In the genomic region with DNA sequence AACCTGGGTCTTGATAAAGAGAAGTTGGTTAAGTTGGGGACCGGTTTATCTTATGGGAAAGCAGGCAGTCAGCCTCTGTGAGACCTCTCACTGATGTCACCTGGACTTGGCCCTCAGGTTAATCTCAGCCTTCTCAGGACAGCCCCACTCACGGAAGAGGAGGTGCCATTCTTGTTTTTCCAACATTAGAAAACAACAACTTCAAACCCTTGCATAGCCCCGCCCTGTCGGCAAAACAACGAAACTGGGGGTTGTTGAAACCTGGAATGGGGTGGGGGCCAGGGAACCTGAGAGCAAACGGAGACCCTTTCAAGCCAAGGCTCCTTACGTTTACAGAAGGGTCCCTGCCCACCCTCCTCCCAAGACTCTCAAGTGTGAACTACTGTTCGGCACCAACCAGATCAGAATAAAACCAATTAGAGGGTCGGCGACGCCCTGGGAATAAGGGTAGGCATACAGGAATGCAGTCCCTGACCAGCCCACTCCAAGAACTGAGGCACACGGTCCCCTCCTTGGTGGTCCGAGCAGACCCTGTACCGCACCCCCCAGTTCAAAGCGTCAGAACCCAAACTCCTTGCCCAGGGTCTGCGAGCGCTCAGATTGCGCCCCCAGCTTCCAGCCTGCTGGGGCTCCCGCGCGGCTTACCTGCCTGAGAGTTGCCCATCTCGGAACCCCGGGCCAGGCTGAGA, we compare ENCODE assay signal across 8 mouse cellular contexts. TPM values are rescaled to one million over a fixed set of nuclear protein-coding genes. Genes with fewer than 3 reads are reported as not detected.
DNase-seq lines count a peak whose midpoint lies in the region; TF ChIP-seq lines count a peak whose summit lies in the region.

No protein-coding gene starts in this region.

- TF ChIP-seq EP300 in heart, adult 2 months (IDR thresholded peaks at IDR 0.05; ENCODE audit: insufficient read depth, low read depth, low read length): no peak

- DNase-seq in heart, adult 2 months: no peak
- no peak for DNase-seq in heart, adult 18-20 months
- peak; percentile 15 for DNase-seq in embryo, embryonic 9.5 days (ENCODE audit: extremely low spot score)
- DNase-seq in kidney, adult 11 months: peak; percentile 78
- DNase-seq in lung, postnatal 10 days: peak; percentile 34
- no peak for DNase-seq in left cerebral cortex, postnatal 10 days (ENCODE audit: extremely low spot score in 1 of 2, low spot score in 2 of 2)
- DNase-seq in left cerebral cortex, postnatal 36 days (ENCODE audit: low spot score in 2 of 2): no peak
- no peak for DNase-seq in adrenal gland, postnatal 10 days

- H3K4me3 ChIP-seq in heart, adult 2 months: peak overlapping the region; percentile 71

- no peak overlapping the region for H3K27ac ChIP-seq in heart, adult 2 months

- no peak for TF ChIP-seq CTCF in heart, adult 2 months (IDR thresholded peaks at IDR 0.05)

- H3K4me1 ChIP-seq in heart, adult 2 months (ENCODE audit: control insufficient read depth, insufficient read depth, low read length): no peaks in the 10 kb centered on the region

- intact Hi-C loops in heart, adult 2 months (cut with DNase I): no loop called here
- intact Hi-C loops in left cerebral cortex, postnatal 10 days (cut with DNase I): no loop called here
- intact Hi-C loops in left cerebral cortex, postnatal 36 days (cut with DNase I): no loop called here

- H3K79me2 ChIP-seq in heart, adult 2 months (replicated peaks; ENCODE audit: control insufficient read depth, insufficient read depth, low read length): no peaks in the 10 kb centered on the region

- H3K36me3 ChIP-seq in heart, adult 2 months (ENCODE audit: control insufficient read depth, insufficient read depth, low read length): no peaks in the 10 kb centered on the region

- no peak for TF ChIP-seq POLR2A in heart, adult 2 months (IDR thresholded peaks at IDR 0.05; ENCODE audit: insufficient read depth, low read depth, low read length)

- 12% methylated on average over 23 of the region's 23 CpGs for WGBS in heart, adult 2 months

- 0 out of 2 replicates have a peak overlapping the region, but pooled peaks have one; percentile 20 for H3K9ac ChIP-seq in heart, adult 2 months (ENCODE audit: low read depth, low read length)

- no peaks in the 10 kb centered on the region for H3K27me3 ChIP-seq in heart, adult 2 months (ENCODE audit: control insufficient read depth, insufficient read depth, low read length)

RNA-seq across cellular contexts. Expression of a gene that starts 0.5 kb away (rescaled TPM):
- 1 to 10 TPM; 6.3 to 8.2 TPM for total RNA-seq in heart, adult 2 months (2021)
- 5.5 and 7.7 TPM in 2 replicates for polyA plus RNA-seq in heart, adult 2 months (2012; rRNA removed)
- 1 to 10 TPM; 6.4 to 8.6 TPM for total RNA-seq in heart, adult 18-20 months (2021)
- 1 to 10 TPM; 1.1 to 2.2 TPM for total RNA-seq in left cerebral cortex, postnatal 10 days (2021)
- 1 to 10 TPM; 6.5 to 9.4 TPM for total RNA-seq in left cerebral cortex, postnatal 36 days (2021)
- total RNA-seq in adrenal gland, postnatal 10 days (2021): 10 to 100 TPM in 1 of 2 experiments, 1 to 10 TPM in 1; 10.0 to 11.1 TPM

RNA-seq across cellular contexts. Expression of a gene that starts 23.1 kb away (rescaled TPM):
- 10 to 100 TPM; 39.4 to 44.2 TPM for total RNA-seq in heart, adult 2 months (2021)
- polyA plus RNA-seq in heart, adult 2 months (2012; rRNA removed): 19.5 and 35.6 TPM in 2 replicates
- total RNA-seq in heart, adult 18-20 months (2021): 10 to 100 TPM; 43.1 to 46.0 TPM
- 10 to 100 TPM; 80.0 to 83.7 TPM for total RNA-seq in left cerebral cortex, postnatal 10 days (2021)
- 10 to 100 TPM; 58.2 to 59.3 TPM for total RNA-seq in left cerebral cortex, postnatal 36 days (2021)
- 10 to 100 TPM; 85.1 to 90.9 TPM for total RNA-seq in adrenal gland, postnatal 10 days (2021)

RNA-seq across cellular contexts. Expression of a gene that starts 37.6 kb away (rescaled TPM):
- total RNA-seq in heart, adult 2 months (2021): 100 to 1,000 TPM; 229 to 279 TPM
- polyA plus RNA-seq in heart, adult 2 months (2012; rRNA removed): 315 and 337 TPM in 2 replicates
- total RNA-seq in heart, adult 18-20 months (2021): 100 to 1,000 TPM; 257 to 282 TPM
- 100 to 1,000 TPM; 382 to 405 TPM for total RNA-seq in left cerebral cortex, postnatal 10 days (2021)
- total RNA-seq in left cerebral cortex, postnatal 36 days (2021): 100 to 1,000 TPM; 245 to 252 TPM
- total RNA-seq in adrenal gland, postnatal 10 days (2021): 100 to 1,000 TPM; 696 to 753 TPM

RNA-seq across cellular contexts. Expression of a gene that starts 39.8 kb away (rescaled TPM):
- 1,000 to 10,000 TPM; 1,453 to 1,598 TPM for total RNA-seq in heart, adult 2 months (2021)
- 853 and 867 TPM in 2 replicates for polyA plus RNA-seq in heart, adult 2 months (2012; rRNA removed)
- total RNA-seq in heart, adult 18-20 months (2021): 1,000 to 10,000 TPM; 1,490 to 1,551 TPM
- 1,000 to 10,000 TPM; 2,483 to 2,553 TPM for total RNA-seq in left cerebral cortex, postnatal 10 days (2021)
- 1,000 to 10,000 TPM; 1,491 to 1,683 TPM for total RNA-seq in left cerebral cortex, postnatal 36 days (2021)
- total RNA-seq in adrenal gland, postnatal 10 days (2021): 1,000 to 10,000 TPM; 2,762 to 2,852 TPM

RNA-seq across cellular contexts. Expression of a gene that starts 41.3 kb away (rescaled TPM):
- total RNA-seq in heart, adult 2 months (2021): 1 to 10 TPM; 7.5 to 7.6 TPM
- polyA plus RNA-seq in heart, adult 2 months (2012; rRNA removed): 6.6 and 6.8 TPM in 2 replicates
- 1 to 10 TPM; 7.7 to 8.2 TPM for total RNA-seq in heart, adult 18-20 months (2021)
- total RNA-seq in left cerebral cortex, postnatal 10 days (2021): 10 to 100 TPM; 10.8 to 10.9 TPM
- 10 to 100 TPM; 14.2 to 15.0 TPM for total RNA-seq in left cerebral cortex, postnatal 36 days (2021)
- 10 to 100 TPM; 10.5 to 14.7 TPM for total RNA-seq in adrenal gland, postnatal 10 days (2021)

Comparison
In these comparisons a context has a peak if more than half of its experiments do, and no peak if none do; other contexts are left out.
1. DNase-seq: peak in embryo, embryonic 9.5 days (single experiment), kidney, adult 11 months (single experiment) and lung, postnatal 10 days (single experiment); none in heart, adult 2 months (0 of 2), heart, adult 18-20 months (0 of 2), left cerebral cortex, postnatal 10 days (0 of 2), left cerebral cortex, postnatal 36 days (0 of 2) and adrenal gland, postnatal 10 days (single experiment).